Mouse (Mus musculus) cerebellum, adult 2 months (tissue): ENCODE data around the gene Metrn. TPM values are rescaled to one million over a fixed set of nuclear protein-coding genes. Genes with fewer than 3 reads are reported as not detected.

Source experiments
- DNase-seq, 2 experiments: peaks; one replicate each; pipeline ENCODE4 v3.0.0; 2021
- H3K27ac ChIP-seq: fragments of 200-500 bp; 2 replicates; pipeline ENCODE4 v1.5.1; 2012; ENCODE audit warnings: low read length, control low read depth, inconsistent platforms; ENCODE audit not compliant: insufficient read depth
- H3K27me3 ChIP-seq: fragments of 200-500 bp; 2 replicates; pipeline ENCODE4 v1.6.1; 2012; ENCODE audit warnings: inconsistent platforms, mild to moderate bottlenecking, low read length, moderate library complexity; ENCODE audit not compliant: control insufficient read depth, insufficient read depth
- H3K4me1 ChIP-seq: fragments of 200-500 bp; 2 replicates; pipeline ENCODE4 v1.6.1; 2011; ENCODE audit warnings: low read length; ENCODE audit not compliant: control insufficient read depth, insufficient read depth
- H3K4me3 ChIP-seq: fragments of 200-500 bp; replicated peaks from 2 replicates; pipeline ENCODE3; 2011; ENCODE audit warnings: mild to moderate bottlenecking, low read depth, low read length, control low read depth; ENCODE audit not compliant: insufficient read depth
- CTCF ChIP-seq: fragments of 200-500 bp; IDR thresholded peaks from 2 replicates; pipeline ENCODE4 v1.5.1; 2011; ENCODE audit warnings: low read depth, mild to moderate bottlenecking, control low read depth, low read length, moderate library complexity, borderline replicate concordance; ENCODE audit not compliant: insufficient read depth
- POLR2A ChIP-seq: fragments of 200-500 bp; IDR thresholded peaks from 2 replicates; pipeline ENCODE4 v1.6.1; 2011; ENCODE audit warnings: low read length, control low read depth, borderline replicate concordance; ENCODE audit not compliant: insufficient read depth
- WGBS: fragments of 180-500 bp; shearing (Covaris S2); methylation state at CpG from one replicate; pipeline ENCODE4 v1.1.7; 2018; 5-methylcytosine and 5-hydroxymethylcytosine counted together
- polyA plus RNA-seq: library from polyadenylated mRNA; depleted of rRNA; stranded (reverse); fragments of >200 nt; gene quantifications from 2 replicates; pipeline ENCODE4 v1.2.3, GENCODE M21; 2012

Metrn gene
- polyA plus RNA-seq, 1 experiment = 534 TPM

DNA sequence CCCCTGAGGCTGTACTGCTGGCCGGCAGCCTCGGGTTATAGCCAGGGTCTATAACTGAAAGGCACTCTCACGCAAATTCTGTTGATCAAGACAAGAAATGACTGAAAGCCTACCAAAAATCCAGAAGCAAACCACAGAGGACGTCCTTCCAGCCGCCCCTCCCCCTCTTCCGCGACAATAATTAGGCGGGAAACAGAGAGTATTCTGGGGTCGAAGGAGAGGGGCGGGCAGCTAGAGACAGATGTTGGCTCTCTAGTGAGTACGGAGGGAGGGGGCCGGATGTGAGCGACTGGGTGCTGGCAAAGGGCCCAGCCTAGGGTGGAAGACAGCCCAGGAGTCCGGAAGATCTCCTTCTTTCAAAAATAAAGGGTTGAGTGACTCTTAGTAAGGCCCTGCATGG lies 4.3 kb downstream of the Metrn start, which contains the start of gene Fam173a:
TSS of gene Fam173a (minus strand) at position 287 of the 400 bp plus-strand sequence.
- H3K27ac ChIP-seq = peak within 1 kb of the TSS; percentile 95
- 0% methylated on average over 14 of the region's 14 CpGs for WGBS
- TF ChIP-seq CTCF (no peak), POLR2A (no peak)
- peaks cover 8% of the 10 kb centered on the region for H3K4me1 ChIP-seq
- H3K27me3 ChIP-seq = no peaks in the 10 kb centered on the region
- peak in 1 of 2 experiments; percentile 64 for DNase-seq
- peak within 1 kb of the TSS; percentile 91 for H3K4me3 ChIP-seq

DNA sequence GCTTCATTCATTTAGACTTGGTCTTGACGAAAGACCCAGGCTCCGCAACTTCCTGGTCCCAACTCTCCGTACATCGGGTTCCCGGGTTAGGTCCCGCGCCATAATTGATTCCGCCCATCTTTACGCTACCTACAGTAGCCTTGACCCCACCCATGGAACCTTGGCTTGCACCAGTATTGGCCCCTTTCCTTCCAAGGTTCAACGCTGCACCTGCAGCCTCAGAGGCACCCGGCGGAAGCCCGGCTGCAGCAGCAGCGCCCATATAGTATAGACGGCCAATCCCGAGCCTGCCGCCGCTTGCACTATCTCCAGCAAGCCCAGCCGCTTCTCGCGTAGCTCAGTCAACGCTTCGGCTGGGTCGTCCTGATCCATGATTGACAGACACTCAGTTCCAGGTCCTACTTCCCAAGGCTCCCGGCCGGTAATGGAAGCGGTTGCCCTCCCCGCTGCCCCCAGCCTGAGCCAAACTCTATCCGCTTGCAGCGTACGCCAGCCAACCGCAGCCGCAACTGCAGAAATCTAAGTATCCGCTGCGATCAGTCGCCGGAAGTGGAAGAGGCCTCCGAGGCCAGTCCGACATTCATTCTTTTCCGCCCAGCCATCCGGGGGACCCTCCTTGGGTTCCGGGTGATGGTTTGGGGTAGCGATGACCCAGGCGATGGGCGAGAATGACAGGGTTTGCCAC lies 5.0 kb downstream of the Metrn start:
- peak; percentile 86 to 92 for DNase-seq
- TF ChIP-seq POLR2A (peak; percentile 93), CTCF (no peak)
- Histone ChIP-seq H3K4me1 (peaks cover 8% of the 10 kb centered on the region), H3K27ac (peak overlapping the region; percentile 95), H3K4me3 (peak overlapping the region; percentile 91), H3K27me3 (no peaks in the 10 kb centered on the region)
- under 1% methylated on average over 45 of the region's 45 CpGs for WGBS

DNA sequence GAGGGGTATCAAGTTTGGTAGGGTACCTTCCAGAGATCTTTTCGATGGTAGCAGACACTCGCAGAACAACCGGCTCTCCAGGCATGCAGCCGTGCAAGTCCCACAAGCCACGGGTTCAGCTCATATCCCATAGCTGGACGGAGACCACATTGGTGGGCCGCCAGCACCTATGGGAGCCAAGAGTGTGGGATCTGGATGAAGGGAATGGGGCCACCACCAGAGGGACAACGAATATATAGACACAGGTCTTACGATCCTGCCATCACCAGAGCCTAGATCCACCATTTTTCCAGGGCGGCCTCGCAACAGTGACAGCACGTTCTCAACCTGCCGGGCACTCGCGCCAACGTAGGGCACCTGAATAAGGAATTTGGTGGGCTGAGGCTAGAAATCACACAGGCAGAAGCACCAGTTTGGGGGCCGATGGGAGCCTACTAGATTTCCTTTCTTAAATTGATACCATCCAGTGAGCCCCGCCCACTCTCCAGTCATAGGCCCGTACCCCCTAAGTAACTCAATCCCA lies 5.6 kb downstream of the Metrn start:
- no peak overlapping the region for H3K27ac ChIP-seq
- H3K4me1 ChIP-seq = peaks cover 8% of the 10 kb centered on the region
- peak overlapping the region; percentile 91 for H3K4me3 ChIP-seq
- peak in 1 of 2 experiments; percentile 53 for DNase-seq
- no peak for TF ChIP-seq POLR2A
- TF ChIP-seq CTCF = no peak
- WGBS = 11% methylated on average over 19 of the region's 19 CpGs
- H3K27me3 ChIP-seq = no peaks in the 10 kb centered on the region

DNA sequence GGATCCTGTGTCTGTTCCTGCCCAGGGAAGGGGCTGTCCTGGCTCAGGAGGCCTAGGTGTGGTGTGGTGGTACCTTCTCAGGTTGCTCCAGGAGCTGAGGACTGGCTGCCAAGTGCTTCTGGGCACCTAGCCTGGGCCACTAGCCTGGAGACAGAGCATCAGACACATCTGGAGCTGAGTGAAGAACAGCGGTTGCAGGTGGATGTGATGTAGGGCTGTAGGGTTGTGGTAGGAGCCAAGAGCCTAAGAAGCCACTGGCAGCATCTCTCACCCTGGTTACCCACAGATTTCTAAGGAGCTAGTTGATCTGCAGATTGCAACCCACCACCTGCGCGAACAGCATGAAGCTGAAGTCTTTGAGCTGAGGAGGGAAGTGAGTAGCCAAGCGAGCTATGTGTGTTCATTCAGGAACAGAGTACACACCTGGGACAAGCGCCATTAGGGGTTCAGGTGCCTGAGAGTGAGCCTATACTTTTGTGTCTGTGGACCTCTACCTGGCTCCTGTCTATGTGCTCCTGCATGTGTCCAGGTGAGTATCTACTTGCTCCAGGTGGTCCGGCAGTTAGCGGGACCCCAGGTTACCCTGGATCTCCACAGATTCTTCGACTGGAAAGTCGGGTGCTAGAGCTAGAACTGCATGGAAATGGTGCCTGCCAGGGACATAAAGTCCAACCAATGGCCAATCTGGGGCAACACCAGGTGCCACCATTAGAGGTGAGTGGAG lies 10.0 kb downstream of the Metrn start:
- no peaks in the 10 kb centered on the region for H3K27me3 ChIP-seq
- no peak overlapping the region for H3K4me3 ChIP-seq
- 89% methylated on average over 9 of the region's 9 CpGs for WGBS
- DNase-seq = no peak
- H3K27ac ChIP-seq = no peak overlapping the region
- TF ChIP-seq POLR2A (no peak), CTCF (no peak)
- H3K4me1 ChIP-seq = peaks cover 15% of the 10 kb centered on the region

DNA sequence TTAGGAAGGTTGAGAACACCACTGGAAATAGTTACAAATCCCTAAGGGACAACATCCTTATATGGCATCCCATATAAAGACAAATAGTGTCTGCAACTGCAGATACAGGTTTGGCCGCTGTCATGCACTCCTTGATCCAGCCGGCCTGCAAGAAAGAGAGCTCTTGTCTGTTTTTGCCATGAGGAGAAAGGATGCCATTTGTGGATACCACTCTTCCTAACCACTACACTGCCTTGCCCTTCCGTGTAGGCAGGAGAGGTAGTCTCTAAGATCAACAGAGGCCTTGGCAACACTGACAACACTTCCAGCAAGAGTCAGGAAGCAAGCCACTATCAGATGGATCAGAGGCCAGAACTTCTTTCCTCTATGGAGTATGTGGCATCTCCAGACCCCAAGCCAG lies 10.7 kb downstream of the Metrn start, which contains the start of gene Ccdc78:
TSS of gene Ccdc78 (plus strand) at position 301 of the 400 bp plus-strand sequence.
- no peak within 1 kb of the TSS for H3K27ac ChIP-seq
- DNase-seq = no peak
- H3K4me3 ChIP-seq = peak within 1 kb of the TSS; percentile 68
- 86% methylated on average over 3 of the region's 3 CpGs for WGBS
- TF ChIP-seq POLR2A (no peak), CTCF (no peak)
- peaks cover 15% of the 10 kb centered on the region for H3K4me1 ChIP-seq
- H3K27me3 ChIP-seq = no peaks in the 10 kb centered on the region

DNA sequence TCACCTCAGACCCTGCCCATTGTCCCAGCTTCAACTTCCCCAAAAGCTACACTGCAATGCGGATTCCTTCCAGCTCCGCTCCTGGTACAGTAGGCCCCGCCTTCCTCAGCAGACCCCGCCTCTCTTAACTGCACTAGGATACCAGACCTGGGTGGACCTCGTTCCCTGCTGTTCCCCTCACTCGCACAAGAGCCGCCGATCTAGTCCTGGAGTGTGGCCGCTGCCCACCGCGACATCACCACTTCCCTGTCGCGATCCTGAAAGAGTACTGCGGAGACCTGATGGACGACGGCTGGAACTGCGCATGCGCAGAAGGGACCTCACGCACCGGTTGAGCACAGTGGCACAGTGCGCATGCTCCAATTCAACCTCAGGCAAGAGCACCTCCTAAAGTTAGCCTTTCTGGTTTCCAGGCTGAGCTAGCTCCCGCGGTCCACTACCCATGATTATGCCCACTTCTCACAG lies 11.6 kb downstream of the Metrn start, which contains the start of gene Haghl:
TSS of gene Haghl (minus strand) at position 393 of the 465 bp plus-strand sequence.
- H3K27ac ChIP-seq = peak within 1 kb of the TSS; percentile 27
- H3K4me1 ChIP-seq = peaks cover 15% of the 10 kb centered on the region
- DNase-seq = peak; percentile 96 to 99
- H3K4me3 ChIP-seq = peak within 1 kb of the TSS; percentile 68
- TF ChIP-seq POLR2A (peak; percentile 97), CTCF (no peak)
- H3K27me3 ChIP-seq = no peaks in the 10 kb centered on the region
- WGBS = under 1% methylated on average over 23 of the region's 23 CpGs

DNA sequence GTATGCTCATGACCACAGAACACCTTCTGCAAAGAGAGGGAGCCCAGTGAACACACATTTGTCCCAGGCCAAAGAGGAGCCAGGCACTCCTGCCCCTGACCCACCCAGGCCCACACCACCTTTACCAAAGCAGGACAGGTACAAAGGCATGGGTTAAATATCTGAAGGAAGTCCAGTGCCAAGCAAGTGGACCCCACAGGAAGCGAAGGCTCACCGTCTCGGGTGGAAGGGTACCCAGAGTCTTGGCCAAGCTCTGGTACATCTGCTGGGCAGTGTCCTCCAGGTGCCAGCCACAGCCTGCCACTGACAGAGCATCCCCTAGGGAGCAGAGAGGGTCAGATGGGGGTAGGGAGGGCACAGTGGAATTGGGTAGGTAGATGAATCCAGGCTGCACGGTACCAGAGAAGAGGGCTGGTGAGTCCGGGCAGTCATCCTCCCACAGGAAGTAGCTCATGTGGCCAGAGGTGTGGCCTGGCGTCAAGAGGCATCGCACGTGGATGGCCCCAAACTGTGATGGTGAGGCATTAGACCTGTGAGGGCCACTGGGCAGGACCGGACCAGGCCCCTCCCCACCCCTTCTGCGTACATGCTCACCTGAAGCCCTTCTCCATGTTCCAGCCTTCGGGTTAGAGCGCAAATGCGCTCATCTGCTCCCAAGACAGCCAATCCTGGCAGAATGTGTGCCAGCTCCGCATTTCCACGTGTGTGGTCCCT lies 12.9 kb downstream of the Metrn start:
- Histone ChIP-seq H3K27me3 (no peaks in the 10 kb centered on the region), H3K4me1 (peaks cover 15% of the 10 kb centered on the region), H3K27ac (no peak overlapping the region), H3K4me3 (peak overlapping the region; percentile 68)
- no peak for TF ChIP-seq POLR2A
- TF ChIP-seq CTCF = no peak
- 31% methylated on average over 15 of the region's 15 CpGs for WGBS
- no peak for DNase-seq
